Comparison of ENCODE assay signal across 9 mouse cellular contexts in the genomic region with DNA sequence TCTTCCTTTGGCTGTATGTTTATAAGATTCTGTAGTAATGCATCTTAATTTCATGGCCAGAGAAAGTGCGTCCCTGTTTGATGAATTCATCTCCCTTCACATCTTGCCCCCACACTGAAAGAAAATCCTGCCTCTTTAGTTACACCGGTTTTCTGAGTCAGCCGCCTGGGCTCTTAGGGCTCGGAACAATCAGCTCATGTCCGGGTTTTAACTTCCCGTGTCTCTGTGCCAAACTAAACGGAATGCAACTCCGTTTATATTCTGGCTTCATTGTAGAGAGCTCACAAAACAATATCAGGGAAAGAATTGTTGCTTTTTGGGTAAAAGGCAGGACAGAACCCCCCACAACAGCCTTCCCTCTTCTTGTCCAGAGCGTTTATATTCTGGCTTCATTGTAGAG.
"Had no signal": no experiment of that assay in that cellular context is flagged by ENCODE, and none has a peak within 500 bp of the region (broad histone marks: within the 10 kb centered on the region; RNA-seq: fewer than 3 reads in every experiment).

No protein-coding gene starts in this region.

- DNase-seq: right cerebral cortex, adult 18-20 months had no signal

- H3K4me2 ChIP-seq: liver, embryonic 11.5 days; liver, embryonic 15.5 days; lung, embryonic 15.5 days; neural tube, embryonic 15.5 days had no signal

- H3K4me3 ChIP-seq: limb, embryonic 10.5 days; liver, embryonic 15.5 days; lung, embryonic 15.5 days; midbrain, embryonic 10.5 days; myocyte; neural tube, embryonic 15.5 days had no signal

- H3K9me3 ChIP-seq: limb, embryonic 10.5 days; liver, embryonic 15.5 days; lung, embryonic 15.5 days; midbrain, embryonic 10.5 days; neural tube, embryonic 15.5 days had no signal

- H3K9ac ChIP-seq: liver, embryonic 15.5 days; lung, embryonic 15.5 days; neural tube, embryonic 15.5 days had no signal

- H3K36me3 ChIP-seq: liver, embryonic 15.5 days had no signal

- H3K27ac ChIP-seq: kidney, postnatal 0 days; limb, embryonic 10.5 days; liver, embryonic 15.5 days; lung, embryonic 15.5 days; midbrain, embryonic 10.5 days; neural tube, embryonic 15.5 days had no signal

- H3K4me1 ChIP-seq: limb, embryonic 10.5 days had no signal

- H3K27me3 ChIP-seq: liver, embryonic 15.5 days; lung, embryonic 15.5 days; neural tube, embryonic 15.5 days had no signal
